Mouse (Mus musculus): ENCODE measurements around the gene Fnip2.

The Fnip2 gene

GRCm38 (mm10) chr3:79564875-79565606 lies 2.6 kb downstream of the Fnip2 start:
- no peak for DNase-seq (ENCODE audit: low spot score in 2 of 2)

- no peak for DNase-seq (ENCODE audit: low spot score in 2 of 2)
These were observed 4.1 kb downstream of the Fnip2 start for GRCm38 (mm10) chr3:79563511-79563910.

- no peak for DNase-seq (ENCODE audit: low spot score in 2 of 2)
These were observed 5.5 kb downstream of the Fnip2 start for GRCm38 (mm10) chr3:79561784-79562715.

- no peak for DNase-seq (ENCODE audit: low spot score in 2 of 2)
These were observed 7.0 kb downstream of the Fnip2 start for GRCm38 (mm10) chr3:79560555-79560954.

- DNase-seq (ENCODE audit: low spot score in 2 of 2) = no peak
These were observed 7.9 kb downstream of the Fnip2 start for GRCm38 (mm10) chr3:79559773-79560045.

GRCm38 (mm10) chr3:79559021-79559772 lies 8.4 kb downstream of the Fnip2 start:
- peak; percentile 22 to 35 for DNase-seq (ENCODE audit: low spot score in 2 of 2)

GRCm38 (mm10) chr3:79555061-79555460 lies 12.5 kb downstream of the Fnip2 start:
- no peak for DNase-seq (ENCODE audit: low spot score in 2 of 2)

- no peak for DNase-seq (ENCODE audit: low spot score in 2 of 2)
These were observed 13.8 kb downstream of the Fnip2 start for GRCm38 (mm10) chr3:79553779-79554178.

- no peak for DNase-seq (ENCODE audit: low spot score in 2 of 2)
These were observed 15.6 kb downstream of the Fnip2 start for GRCm38 (mm10) chr3:79551826-79552552.

- no peak for DNase-seq (ENCODE audit: low spot score in 2 of 2)
These were observed 17.7 kb downstream of the Fnip2 start for GRCm38 (mm10) chr3:79549751-79550393.

GRCm38 (mm10) chr3:79548681-79549437 lies 18.7 kb downstream of the Fnip2 start:
- DNase-seq (ENCODE audit: low spot score in 2 of 2) = peak in 1 of 2 experiments; percentile 44

- DNase-seq (ENCODE audit: low spot score in 2 of 2) = no peak
These were observed 25.0 kb downstream of the Fnip2 start for GRCm38 (mm10) chr3:79542585-79542984.

- DNase-seq (ENCODE audit: low spot score in 2 of 2) = no peak
These were observed 27.9 kb downstream of the Fnip2 start for GRCm38 (mm10) chr3:79539656-79540055.

GRCm38 (mm10) chr3:79539124-79539523 lies 28.5 kb downstream of the Fnip2 start:
- no peak for DNase-seq (ENCODE audit: low spot score in 2 of 2)

- no peak for DNase-seq (ENCODE audit: low spot score in 2 of 2)
These were observed 29.3 kb downstream of the Fnip2 start for GRCm38 (mm10) chr3:79538342-79538741.

GRCm38 (mm10) chr3:79537626-79538203 lies 29.9 kb downstream of the Fnip2 start:
- no peak for DNase-seq (ENCODE audit: low spot score in 2 of 2)

GRCm38 (mm10) chr3:79537023-79537422 lies 30.6 kb downstream of the Fnip2 start:
- DNase-seq (ENCODE audit: low spot score in 2 of 2) = no peak

GRCm38 (mm10) chr3:79531581-79532271 lies 35.9 kb downstream of the Fnip2 start:
- DNase-seq (ENCODE audit: low spot score in 2 of 2) = peak; percentile 62 to 65

- DNase-seq (ENCODE audit: low spot score in 2 of 2) = no peak
These were observed 38.0 kb downstream of the Fnip2 start for GRCm38 (mm10) chr3:79529499-79530096.

Measured in heart, adult 9 months (tissue).